Mouse (Mus musculus) kidney, adult 10 weeks (tissue): ENCODE measurements around the gene Gdf3. TPM values are rescaled to one million over a fixed set of nuclear protein-coding genes. Genes with fewer than 3 reads are reported as not detected.

Experiments used
- polyA plus RNA-seq: library from polyadenylated mRNA; stranded (reverse); fragments of 350-450 nt; fragmentation: Illumina TruSeq; extraction: RNeasy Lipid Tissue Mini Kit (QIAGEN cat#74804); gene quantifications from one replicate; pipeline ENCODE4 v1.2.3, GENCODE M21; 2014; ENCODE audit warnings: low read depth, low replicate concordance

The Gdf3 gene
- not detected for polyA plus RNA-seq

GRCm38 (mm10) chr6:122609771-122610170, at the start of gene Gdf3:
Gene Gdf3 (minus strand): TSS chr6:122610087.

GRCm38 (mm10) chr6:122626110-122626509, 16.2 kb upstream of the Gdf3 start, which contains the start of gene Dppa3:
Gene Dppa3 (plus strand): TSS chr6:122626410.

GRCm38 (mm10) chr6:122602242-122602991, 7.5 kb downstream of the Gdf3 start, which contains the start of gene Apobec1:
Gene Apobec1 (minus strand): TSS chr6:122602444.

Other genes with a start within 250 kb of the Gdf3 start
- 0.77 TPM for gene Rimklb, start 111.3 kb downstream of the Gdf3 start, polyA plus RNA-seq
- gene Mfap5, start 104.2 kb downstream of the Gdf3 start, polyA plus RNA-seq = 3.4 TPM
- gene Aicda, start 56.3 kb downstream of the Gdf3 start, polyA plus RNA-seq = not detected
- gene Apobec1, start 7.6 kb downstream of the Gdf3 start, polyA plus RNA-seq = 6.1 TPM
- not detected for gene Dppa3, start 16.3 kb upstream of the Gdf3 start, polyA plus RNA-seq
- gene Nanog, start 97.4 kb upstream of the Gdf3 start, polyA plus RNA-seq = not detected
- 0.57 TPM for gene Slc2a3, start 191.6 kb upstream of the Gdf3 start, polyA plus RNA-seq
- 10.3 TPM for gene Foxj2, start 209.8 kb upstream of the Gdf3 start, polyA plus RNA-seq
- 1.6 TPM for gene C3ar1, start 246.1 kb upstream of the Gdf3 start, polyA plus RNA-seq